Mouse (Mus musculus) G1E-ER4 (cell line): ENCODE data around the gene Sh2d6. TPM values are rescaled to one million over a fixed set of nuclear protein-coding genes. Genes with fewer than 3 reads are reported as not detected.

Experiments
- GATA1 ChIP-seq: IDR thresholded peaks from one replicate; pipeline ENCODE4 v1.8.0; 2012; ENCODE audit warnings: low read length, inconsistent platforms
- polyA plus RNA-seq: library from polyadenylated mRNA; stranded (reverse); fragments of >175 nt; gene quantifications from 2 replicates; pipeline ENCODE4 v1.2.3, GENCODE M21; 2012

Sh2d6 gene
- polyA plus RNA-seq, result 0.06 TPM in 1 of 2 replicates, not detected in the other

DNA sequence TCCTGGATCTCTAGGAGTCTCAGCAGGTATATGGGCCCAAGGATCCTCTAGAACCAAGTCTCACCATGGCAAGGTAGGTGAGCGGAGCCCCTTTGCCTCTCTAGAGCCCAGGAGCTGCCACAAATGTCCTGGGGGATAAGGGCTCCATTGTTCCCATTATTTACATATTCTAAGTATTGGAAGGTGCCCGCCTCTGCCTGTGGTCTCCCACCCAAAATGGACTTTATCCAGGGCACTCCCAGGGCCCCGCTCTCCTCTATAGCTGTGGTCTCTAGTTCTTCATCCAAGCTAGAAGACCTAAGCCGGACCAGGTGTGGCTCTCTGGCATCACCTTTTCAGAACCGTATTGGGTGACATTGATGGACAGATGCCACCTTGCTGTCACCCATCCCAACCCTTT lies at the start of gene Sh2d6:
TSS of gene Sh2d6 (minus strand) at position 101 of the 400 bp plus-strand sequence.
- no peak for TF ChIP-seq GATA1

DNA sequence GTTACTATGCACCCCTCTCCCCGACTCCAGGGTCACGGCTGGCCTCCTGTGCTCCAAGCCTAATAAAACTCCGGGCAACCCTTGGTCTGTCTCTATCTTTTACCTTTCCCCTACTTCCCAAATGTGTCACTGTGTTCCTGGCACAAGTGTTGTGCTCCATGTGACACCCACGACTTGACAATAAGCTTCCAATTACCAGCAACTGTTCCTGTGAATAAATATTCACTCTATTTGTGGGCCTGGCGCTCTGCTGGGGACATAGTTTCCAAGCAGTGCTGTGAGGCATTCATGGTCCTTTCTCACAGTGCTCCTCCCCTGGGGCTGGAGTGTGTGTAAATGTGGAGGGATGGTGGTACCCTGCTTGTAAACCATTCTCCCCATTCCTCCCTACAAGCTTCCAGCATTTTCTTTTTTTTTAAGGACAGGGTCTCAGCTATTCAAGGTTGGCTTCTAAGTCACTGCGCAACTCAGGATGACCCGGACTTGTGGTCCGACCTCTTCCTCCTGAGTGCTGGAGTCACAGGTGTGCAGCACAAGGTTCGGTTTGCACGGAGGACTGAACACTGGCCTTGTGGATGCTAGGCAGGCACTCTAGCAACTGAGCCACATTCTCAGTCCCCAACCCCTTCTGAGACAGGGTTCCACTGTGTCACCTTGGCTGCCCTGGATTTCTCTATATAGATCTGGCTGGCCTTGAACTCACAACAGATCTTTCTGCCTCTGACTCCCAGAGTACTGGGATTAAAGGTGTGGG lies 49.3 kb upstream of the Sh2d6 start:
- no peak for TF ChIP-seq GATA1

DNA sequence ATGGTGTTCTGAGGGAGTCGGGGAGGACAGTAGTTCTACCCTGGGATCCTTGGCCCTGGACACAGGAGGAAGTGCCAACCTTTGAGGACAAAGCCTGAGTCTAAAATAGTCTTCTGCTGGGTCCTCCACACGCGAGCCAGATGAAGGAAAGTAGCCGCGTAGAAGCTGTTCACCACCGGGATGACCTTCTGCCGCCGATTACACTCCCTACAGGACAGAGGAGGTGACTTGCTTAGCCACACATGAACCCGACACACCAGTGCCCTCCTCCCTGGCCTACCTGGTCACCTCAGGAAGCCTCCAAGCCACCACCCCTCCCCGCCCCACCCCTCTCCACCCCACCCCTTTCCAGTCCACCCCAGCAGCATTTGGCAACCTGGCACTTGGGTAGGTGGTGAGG lies 47.2 kb upstream of the Sh2d6 start:
- TF ChIP-seq GATA1, result no peak

DNA sequence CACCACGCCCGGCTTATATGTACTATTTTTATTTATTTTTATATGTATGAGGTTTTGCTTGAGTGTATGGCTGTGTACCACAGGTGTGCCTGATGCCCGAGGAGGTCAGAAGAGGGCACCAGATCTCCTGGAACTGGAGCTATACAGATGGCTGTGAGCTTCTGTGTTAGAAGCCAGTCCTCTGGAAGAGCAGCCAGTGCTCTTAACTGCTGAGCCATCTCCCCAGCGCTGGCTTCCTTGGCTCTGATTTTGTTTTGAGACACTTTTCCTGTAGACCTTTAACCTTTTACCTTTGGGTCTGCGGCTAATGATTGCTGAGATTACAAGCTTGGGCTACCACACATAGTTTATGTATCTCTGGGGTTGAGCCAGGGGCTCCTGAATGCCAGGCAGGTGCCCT lies 46.0 kb upstream of the Sh2d6 start:
- TF ChIP-seq GATA1, result no peak

DNA sequence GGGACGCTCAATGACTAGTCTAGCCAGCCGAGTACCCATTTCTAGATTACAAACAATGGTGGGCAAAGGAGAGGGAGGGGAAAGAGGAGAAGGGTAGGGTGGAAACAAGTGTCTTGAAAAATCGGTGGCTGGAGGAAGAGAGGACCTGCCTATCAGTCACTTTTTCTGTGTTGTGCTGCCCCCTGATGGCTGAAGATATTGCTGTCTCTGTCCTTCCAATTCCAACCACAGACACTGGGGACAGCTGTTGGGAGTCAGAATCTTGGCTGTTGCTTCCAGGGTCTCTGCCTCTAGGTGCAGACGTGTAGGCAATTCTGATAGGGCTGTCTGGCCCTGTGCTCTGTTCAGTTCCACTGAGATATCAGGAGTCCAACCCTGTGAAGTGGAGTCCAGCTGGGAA lies 44.5 kb upstream of the Sh2d6 start:
- no peak for TF ChIP-seq GATA1

DNA sequence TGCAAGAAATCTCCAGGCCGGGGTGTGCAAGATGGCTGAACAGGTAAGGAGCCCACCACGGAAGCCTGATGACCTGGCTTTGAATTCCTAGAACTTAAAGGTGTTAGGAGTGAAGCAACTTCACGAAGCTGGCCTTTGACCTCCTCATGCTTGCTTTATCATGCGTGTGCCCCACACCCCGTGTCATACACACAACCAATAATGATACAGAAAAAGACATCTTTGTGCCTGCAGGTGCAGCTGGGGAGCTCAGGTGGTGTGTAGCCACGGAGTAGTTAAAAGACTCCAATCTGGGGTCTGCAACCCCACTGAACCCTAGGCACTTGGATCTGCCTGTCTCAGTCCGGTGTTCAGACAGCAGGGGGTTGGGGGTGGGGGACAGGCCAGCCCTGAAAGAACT lies 44.0 kb upstream of the Sh2d6 start:
- no peak for TF ChIP-seq GATA1

DNA sequence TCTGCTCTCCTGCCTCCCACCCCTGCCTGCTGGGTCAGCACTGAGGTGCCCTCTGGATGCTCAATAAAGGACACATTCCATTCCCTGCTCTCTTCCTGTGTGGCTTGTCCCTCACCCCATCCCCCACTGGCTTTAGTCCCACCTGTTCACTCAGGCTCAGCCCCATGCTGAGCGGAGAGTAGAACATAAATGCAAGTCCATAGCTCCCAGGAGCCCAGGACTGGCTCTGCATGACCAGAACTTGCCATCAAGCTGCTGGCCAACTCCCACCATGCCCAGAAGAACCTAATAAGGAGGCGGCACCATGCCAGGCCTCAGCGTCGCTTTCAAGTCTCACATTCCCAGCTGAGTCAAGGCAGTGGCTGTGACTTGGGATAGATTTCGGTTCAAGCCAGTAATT lies 41.4 kb upstream of the Sh2d6 start:
- no peak for TF ChIP-seq GATA1

DNA sequence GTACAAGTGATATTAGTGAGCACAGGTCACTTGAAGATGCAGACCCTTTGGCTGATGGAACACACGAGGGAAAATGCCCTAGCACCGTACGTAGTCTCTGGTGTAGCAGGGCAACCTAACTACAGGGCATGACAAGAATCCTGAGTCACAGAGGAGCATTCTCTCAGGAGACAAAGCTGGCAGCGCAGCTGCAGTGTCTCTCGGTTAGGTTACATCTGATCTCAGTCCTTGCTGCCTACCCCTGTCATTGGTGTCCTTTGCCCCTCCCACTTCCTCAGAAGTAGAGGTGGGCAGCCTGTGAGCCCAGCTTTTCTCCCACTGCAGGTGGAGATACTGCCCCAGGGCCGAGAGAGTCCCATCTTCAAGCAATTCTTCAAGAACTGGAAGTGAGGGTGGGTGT lies 41.0 kb upstream of the Sh2d6 start:
- TF ChIP-seq GATA1, result no peak

DNA sequence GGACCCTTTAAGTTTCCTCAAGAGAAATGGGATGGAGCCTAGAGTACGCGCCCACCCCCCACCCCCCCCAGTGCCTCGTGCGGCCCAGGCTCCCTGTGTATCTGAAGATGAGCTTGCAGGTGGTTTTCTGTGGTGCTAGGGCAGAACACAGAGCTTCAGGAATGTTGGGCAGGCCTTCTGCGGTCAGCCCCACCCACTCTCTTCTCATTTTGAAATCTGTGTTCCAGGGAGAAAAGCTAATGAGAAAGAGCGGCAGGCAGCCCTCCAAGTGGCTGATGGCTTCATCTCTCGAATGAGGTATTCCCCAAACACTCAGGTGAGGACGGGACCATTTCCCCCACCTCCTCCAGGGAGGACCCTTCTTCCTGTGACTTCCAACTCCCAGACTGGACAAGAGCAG lies 39.3 kb upstream of the Sh2d6 start:
- no peak for TF ChIP-seq GATA1

DNA sequence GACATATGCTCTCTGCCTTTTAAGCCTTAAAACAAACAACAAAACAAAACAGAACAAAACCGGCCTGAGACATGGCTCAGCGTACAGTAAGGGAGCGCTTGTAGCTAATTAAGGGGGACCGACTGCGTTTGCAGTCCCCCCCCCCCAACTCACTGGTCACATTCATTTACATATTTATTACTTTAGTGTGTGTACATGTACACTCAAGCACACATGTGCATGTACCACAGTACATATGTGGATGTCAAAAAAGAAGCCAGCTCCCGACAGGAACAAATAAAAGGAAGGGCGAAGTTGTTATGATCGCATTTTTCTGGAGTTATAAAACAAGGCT lies 31.5 kb upstream of the Sh2d6 start:
- TF ChIP-seq GATA1, result no peak

DNA sequence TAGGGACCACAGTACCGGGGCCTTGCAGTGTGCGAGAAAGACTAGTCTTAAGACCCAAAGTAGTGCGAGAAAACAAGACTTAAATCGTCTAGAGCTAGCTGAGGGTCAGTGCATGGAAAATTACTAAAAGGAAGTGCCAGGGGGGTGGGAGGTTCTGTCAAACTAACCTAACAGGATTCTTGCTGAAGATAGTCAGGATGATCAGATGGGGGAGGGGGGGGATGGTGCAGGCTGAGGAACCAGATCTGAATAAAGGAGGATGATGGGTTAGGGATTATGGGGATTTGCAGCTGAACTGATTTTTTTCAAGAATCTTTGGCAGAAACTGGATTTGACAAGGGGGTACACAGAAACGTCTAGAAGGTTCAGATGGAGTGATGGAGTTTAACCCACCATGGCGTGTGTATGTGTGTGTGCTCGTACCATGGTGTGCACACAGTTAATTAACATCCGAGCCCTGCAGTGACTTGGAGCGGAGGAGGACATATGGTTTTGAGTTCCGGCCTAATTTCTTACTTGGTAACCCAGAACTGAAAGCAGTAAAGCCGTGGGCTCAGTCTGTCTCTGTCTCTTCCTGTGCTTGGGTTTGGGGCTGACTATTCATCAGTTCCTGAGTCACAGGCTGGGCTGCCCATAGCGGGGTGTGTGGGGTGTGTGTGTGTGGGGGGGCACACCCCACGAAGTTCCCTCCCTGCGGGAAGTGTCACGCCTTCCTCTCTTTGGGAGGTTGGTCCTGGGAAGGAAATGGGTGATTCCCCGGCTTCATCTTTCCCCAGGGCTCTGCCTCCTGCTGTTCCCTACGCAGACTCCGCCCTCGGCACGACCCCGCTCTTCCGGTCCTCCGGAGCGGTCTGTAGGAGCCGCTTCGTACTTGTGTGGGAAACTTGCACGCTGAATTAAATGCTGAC lies 30.9 kb upstream of the Sh2d6 start:
- no peak for TF ChIP-seq GATA1

DNA sequence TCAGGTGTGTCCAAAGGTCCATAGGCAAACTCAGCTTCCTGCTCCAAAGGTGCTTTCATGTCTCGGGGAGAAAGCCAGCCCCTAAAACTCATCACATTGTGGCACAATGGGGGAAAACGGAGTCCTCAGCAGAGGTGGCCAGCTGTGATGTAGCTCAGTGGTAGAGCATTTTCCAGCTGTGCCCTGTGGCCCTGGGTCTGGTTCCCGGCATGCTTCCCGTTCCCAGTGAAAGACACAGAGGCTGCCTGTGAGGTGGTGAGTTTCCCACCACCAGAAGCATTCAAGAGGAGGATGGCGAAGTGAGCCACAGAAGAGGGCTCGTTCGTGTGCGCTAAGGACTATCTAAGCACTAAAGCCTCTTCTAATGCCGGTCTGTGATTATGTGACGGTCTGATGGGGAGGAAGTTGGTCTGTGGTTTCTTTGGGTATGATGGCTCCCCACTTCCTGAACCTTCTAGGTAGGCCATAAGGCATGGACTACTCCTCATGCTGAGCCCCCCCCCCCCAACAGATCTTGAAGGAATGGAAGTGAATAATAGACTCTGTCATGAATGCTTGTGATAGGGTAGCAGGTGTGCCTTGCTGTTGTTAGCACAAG lies 29.1 kb upstream of the Sh2d6 start:
- no peak for TF ChIP-seq GATA1

DNA sequence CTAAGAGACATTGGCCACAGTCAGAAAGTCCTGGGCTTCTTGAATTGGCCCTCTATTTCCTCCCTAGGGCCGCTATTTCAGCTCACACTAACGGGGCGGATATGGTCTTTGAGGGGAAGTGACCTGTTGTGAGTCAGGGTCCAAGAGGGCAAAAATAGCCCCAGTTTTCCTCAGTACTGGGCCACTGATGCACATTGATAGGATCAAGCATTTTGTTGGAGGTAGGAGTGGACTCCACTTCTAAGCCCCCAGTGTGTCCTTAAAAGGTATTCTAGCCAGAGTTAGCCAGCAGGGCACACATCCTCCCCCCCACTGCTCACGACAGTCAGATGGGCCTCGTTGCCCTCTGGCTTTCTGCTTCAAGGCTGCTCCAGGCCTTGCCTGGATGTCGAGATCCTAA lies 28.5 kb upstream of the Sh2d6 start:
- TF ChIP-seq GATA1, result no peak

DNA sequence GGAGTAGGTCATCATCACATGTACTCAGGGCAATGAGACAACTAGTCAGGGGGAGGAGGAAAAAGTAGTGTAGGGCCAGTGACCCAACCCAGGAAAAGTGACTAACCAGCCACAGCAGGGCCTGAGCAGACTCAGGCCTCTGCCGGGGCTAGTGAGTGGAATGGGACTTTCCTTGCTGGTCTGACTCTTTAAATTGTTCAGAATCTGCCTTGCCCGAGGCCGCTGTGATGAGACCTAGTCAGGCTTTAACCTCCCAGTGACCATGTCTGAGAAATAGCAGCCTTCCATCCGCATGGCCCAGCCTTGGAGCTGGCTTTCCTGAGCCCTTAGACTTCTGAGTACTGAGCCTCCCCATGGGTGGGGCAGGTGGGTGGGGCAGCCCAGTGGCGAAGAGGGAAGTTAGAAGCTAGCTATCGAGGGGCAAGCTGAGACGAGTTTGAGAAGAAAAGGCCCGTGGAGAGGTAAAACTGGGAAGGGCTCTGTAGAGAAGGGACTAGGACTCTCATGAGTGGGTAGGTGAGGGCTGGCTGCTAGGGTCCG lies 27.6 kb upstream of the Sh2d6 start:
- no peak for TF ChIP-seq GATA1

DNA sequence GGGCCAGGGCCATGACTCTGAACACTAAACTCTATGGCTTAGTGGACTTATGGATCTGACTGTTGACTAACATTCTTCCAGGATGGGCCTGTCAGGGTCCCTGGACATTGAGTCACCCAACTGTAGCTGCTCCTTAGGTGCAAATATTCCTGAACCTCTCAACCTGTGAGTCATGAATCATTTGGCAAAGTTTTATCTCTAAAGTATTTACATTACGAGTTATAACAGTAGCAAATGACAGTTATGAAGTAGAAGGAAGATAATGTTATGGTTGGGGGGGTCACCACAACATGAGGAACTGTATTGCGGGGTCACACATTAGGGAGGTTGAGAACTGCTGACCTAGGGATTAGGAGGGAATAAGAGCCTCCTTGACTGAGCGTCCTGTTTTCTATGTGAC lies 26.4 kb upstream of the Sh2d6 start:
- no peak for TF ChIP-seq GATA1

DNA sequence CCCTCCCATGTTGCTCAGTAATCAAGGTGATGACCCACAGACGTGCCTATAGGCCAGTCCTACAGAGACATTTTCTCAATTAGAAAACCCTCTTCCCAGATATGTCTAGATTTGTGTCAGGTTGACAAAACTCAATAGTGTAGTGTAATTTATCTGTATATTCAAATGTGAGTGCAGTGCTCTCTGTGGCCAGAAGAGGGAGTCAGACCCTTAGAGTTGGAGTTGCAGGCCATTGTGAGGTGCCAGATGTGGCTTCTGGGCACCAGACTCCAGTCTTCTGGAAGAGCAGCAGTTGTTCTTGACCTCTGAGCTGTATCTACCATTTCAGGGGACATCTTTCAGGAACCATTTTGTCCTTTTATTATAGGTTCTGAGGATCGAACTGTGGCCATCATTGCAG lies 25.6 kb upstream of the Sh2d6 start:
- no peak for TF ChIP-seq GATA1
